Mouse (Mus musculus) midbrain, embryonic 14.5 days (tissue): Measurements from ENCODE around the gene Ptafr. TPM values are rescaled to one million over a fixed set of nuclear protein-coding genes. Genes with fewer than 3 reads are reported as not detected.

Experiments
- ATAC-seq: fragments of 200-750 bp; cut with Nextera tagmentation; 2 replicates; pipeline ENCODE4 v1.8.0; 2017; ENCODE audit warnings: moderate number of reproducible peaks, moderate library complexity; ENCODE audit not compliant: low FRiP score, low TSS enrichment
- DNase-seq: peaks from one replicate; pipeline ENCODE4 v3.0.0-alpha.2; 2015
- H3K27ac ChIP-seq: fragments of 300-500 bp; sonication (generic); replicated peaks from 2 replicates; pipeline ENCODE4 v1.5.1; 2014; ENCODE audit warnings: mild to moderate bottlenecking, low read depth, low read length, moderate library complexity
- H3K27me3 ChIP-seq: fragments of 300-500 bp; sonication (generic); 2 replicates; pipeline ENCODE4 v1.6.1; 2014; ENCODE audit warnings: low read length, control low read depth, mixed read lengths; ENCODE audit not compliant: control insufficient read depth, insufficient read depth
- H3K36me3 ChIP-seq: fragments of 300-500 bp; sonication (generic); 2 replicates; pipeline ENCODE4 v1.6.1; 2014; ENCODE audit warnings: low read length, control low read depth; ENCODE audit not compliant: control insufficient read depth, insufficient read depth
- H3K4me1 ChIP-seq: fragments of 300-500 bp; sonication (generic); 2 replicates; pipeline ENCODE4 v1.6.1; 2014; ENCODE audit warnings: mild to moderate bottlenecking, antibody characterized with exemption, low read length, control low read depth; ENCODE audit not compliant: control insufficient read depth, insufficient read depth
- H3K4me2 ChIP-seq: fragments of 300-500 bp; sonication (generic); 2 replicates; pipeline ENCODE4 v1.6.1; 2014; ENCODE audit warnings: mild to moderate bottlenecking, low read length, moderate library complexity
- H3K4me3 ChIP-seq: fragments of 300-500 bp; sonication (generic); replicated peaks from 2 replicates; pipeline ENCODE4 v1.5.1; 2014; ENCODE audit warnings: low read depth, low read length
- H3K9ac ChIP-seq: fragments of 300-500 bp; sonication (generic); replicated peaks from 2 replicates; pipeline ENCODE4 v1.6.1; 2014; ENCODE audit warnings: mild to moderate bottlenecking, low read length, moderate library complexity
- H3K9me3 ChIP-seq: fragments of 300-500 bp; sonication (generic); 2 replicates; pipeline ENCODE4 v1.6.1; 2016; ENCODE audit warnings: low read length, control low read depth, mixed read lengths; ENCODE audit not compliant: control insufficient read depth
- WGBS: fragments of 180-500 bp; shearing (Covaris S2); extraction: QIAGEN DNeasy Blood & Tissue Kit; methylation state at CpG from one replicate; pipeline ENCODE4 v1.1.7; 2014; 5-methylcytosine and 5-hydroxymethylcytosine counted together
- polyA plus RNA-seq: library from polyadenylated mRNA; unstranded; fragments of >200 nt; fragmentation: Nextera tagmentation; extraction: Ambion mirVana; gene quantifications from 2 replicates; pipeline ENCODE4 v1.2.1, GENCODE M21; 2014

Ptafr gene
- 0.13 and 0.37 TPM in 2 replicates for polyA plus RNA-seq

- no peaks in the 10 kb centered on the region for H3K36me3 ChIP-seq
- no peaks in the 10 kb centered on the region for H3K4me1 ChIP-seq
- 58% methylated on average over 4 of the region's 4 CpGs for WGBS
- ATAC-seq (no peak), DNase-seq (no peak)
- H3K9me3 ChIP-seq = no peaks in the 10 kb centered on the region
- H3K9ac ChIP-seq = no peak within 1 kb of the TSS
- no peak within 1 kb of the TSS for H3K4me2 ChIP-seq
- H3K4me3 ChIP-seq = no peak within 1 kb of the TSS
- H3K27ac ChIP-seq = no peak within 1 kb of the TSS
- H3K27me3 ChIP-seq = no peaks in the 10 kb centered on the region
Observed at GRCm38 (mm10) chr4:132563965-132564364, at the start of gene Ptafr. Gene Ptafr, plus strand, starts transcription at chr4:132564067.

DNA sequence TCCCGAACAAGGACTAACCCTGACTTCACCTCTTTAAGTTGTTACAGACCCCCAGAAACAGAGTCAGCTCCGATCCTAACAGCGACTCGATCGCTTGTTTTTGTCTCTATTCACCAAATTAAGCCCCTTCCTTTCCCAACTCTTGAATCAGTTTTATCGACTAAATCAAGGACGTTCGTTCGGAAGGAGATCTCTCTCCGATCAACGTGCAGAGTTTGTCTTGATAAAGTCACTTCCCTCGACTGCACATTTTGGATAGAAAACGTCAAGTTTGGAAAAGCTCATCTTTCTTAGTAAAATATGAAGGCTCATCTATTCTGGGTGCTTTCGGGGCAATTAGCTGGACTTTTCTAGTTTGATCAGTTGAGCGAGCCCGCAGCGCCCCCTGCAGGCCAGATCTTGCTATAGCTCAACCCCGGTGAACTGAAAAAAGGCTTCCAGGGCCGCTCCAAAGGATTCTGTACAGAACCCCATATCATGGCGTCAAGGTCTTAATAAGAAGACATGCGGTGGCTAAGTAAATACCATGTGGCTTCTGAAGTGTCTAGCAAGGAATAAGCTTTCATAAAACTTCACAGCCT lies 49.2 kb upstream of the Ptafr start:
- Histone ChIP-seq H3K27me3 (peaks cover 5% of the 10 kb centered on the region; the same call in 1 of the 2 replicates), H3K9ac (no peak overlapping the region; the same call in 1 of the 2 replicates), H3K4me2 (peak overlapping the region; percentile 87), H3K9me3 (no peaks in the 10 kb centered on the region), H3K36me3 (no peaks in the 10 kb centered on the region), H3K27ac (peak overlapping the region; percentile 21; the same call in 1 of the 2 replicates), H3K4me3 (peak overlapping the region; percentile 30), H3K4me1 (0 out of 2 replicates have a peak, but pooled peaks cover 5% of the 10 kb centered on the region)
- 2% methylated on average over 21 of the region's 21 CpGs for WGBS
- ATAC-seq = no peak
- peak; percentile 90 for DNase-seq

DNA sequence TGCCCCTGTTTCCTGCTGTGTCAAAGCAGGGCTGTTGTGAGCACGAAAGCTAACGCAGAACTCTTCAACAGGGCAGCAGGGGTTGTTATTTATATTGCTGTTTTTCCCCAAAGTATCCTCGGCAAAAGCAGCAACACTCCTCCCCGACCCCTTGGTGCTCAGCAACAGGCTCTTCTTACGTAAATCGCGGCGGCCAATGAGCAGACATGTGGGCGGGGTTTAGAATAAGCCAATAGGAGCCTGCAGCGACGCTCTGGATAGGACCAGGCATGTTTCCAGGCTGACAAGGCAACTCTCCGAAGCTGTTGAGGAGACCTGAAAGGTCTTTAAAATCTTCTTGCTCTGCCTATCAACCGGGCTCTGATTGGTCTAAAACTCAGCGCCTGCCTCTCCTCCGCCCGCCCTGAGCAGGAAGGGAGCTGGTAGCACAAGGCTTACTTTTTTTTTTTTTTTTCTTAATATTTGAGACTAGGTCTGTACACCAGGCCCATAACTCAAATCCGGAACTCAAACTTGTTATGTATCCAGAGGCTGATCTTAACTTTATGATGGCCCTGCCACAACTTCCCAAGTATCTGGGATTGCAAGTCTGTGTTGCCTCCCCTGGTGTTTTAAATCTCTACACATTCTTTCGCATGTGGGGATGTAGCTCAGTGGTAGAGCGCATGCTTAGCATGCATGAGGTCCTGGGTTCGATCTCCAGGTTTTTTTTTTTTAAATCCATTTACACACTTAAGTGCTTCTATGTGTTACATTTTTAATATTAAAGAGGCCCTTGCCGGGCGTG lies 48.3 kb upstream of the Ptafr start:
- H3K36me3 ChIP-seq = no peaks in the 10 kb centered on the region
- H3K27me3 ChIP-seq = peaks cover 5% of the 10 kb centered on the region; the same call in 1 of the 2 replicates
- H3K27ac ChIP-seq = peak overlapping the region; percentile 21
- peak overlapping the region; percentile 87 for H3K4me2 ChIP-seq
- ATAC-seq (peak; percentile 89), DNase-seq (peak; percentile 96)
- 0 out of 2 replicates have a peak, but pooled peaks cover 5% of the 10 kb centered on the region for H3K4me1 ChIP-seq
- peak overlapping the region; percentile 30 for H3K4me3 ChIP-seq
- no peaks in the 10 kb centered on the region for H3K9me3 ChIP-seq
- 19% methylated on average over 22 of the region's 22 CpGs for WGBS
- H3K9ac ChIP-seq = no peak overlapping the region; the same call in 1 of the 2 replicates

DNA sequence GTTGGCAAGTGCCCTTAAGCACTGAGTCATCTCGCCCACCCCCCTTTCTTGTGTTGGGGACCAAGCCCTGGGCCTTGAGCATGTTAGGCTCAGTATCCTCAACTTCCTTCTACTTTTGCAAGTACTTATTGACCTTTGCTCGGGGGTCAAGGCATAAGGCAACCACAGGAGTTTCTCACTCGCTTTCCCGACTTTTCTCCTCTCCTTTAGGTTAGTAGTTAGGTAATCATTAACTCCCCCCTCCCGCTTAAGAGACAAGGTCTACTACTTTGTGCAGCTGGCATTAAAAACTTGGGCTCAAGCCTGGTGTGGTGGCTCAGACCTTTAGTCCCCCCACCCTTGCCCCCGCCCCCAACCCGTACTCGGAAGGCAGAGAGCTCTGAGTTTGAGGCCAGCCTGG lies 45.8 kb upstream of the Ptafr start:
- DNase-seq = no peak
- no peak for ATAC-seq
- Histone ChIP-seq H3K4me1 (0 out of 2 replicates have a peak, but pooled peaks cover 5% of the 10 kb centered on the region), H3K9ac (no peak overlapping the region), H3K9me3 (no peaks in the 10 kb centered on the region), H3K27me3 (peaks cover 5% of the 10 kb centered on the region; the same call in 1 of the 2 replicates), H3K4me3 (no peak overlapping the region), H3K27ac (no peak overlapping the region), H3K36me3 (no peaks in the 10 kb centered on the region), H3K4me2 (no peak overlapping the region)
- 86% methylated on average over 8 of the region's 8 CpGs for WGBS

GRCm38 (mm10) chr4:132519188-132519587 lies 44.7 kb upstream of the Ptafr start:
- Histone ChIP-seq H3K9ac (no peak overlapping the region), H3K4me1 (0 out of 2 replicates have a peak, but pooled peaks cover 5% of the 10 kb centered on the region), H3K9me3 (no peaks in the 10 kb centered on the region), H3K27me3 (no peaks in the 10 kb centered on the region), H3K36me3 (no peaks in the 10 kb centered on the region), H3K4me2 (no peak overlapping the region), H3K4me3 (no peak overlapping the region), H3K27ac (no peak overlapping the region)
- ATAC-seq (no peak), DNase-seq (no peak)
- 93% methylated on average over 3 of the region's 3 CpGs for WGBS

GRCm38 (mm10) chr4:132524321-132524741 lies 39.5 kb upstream of the Ptafr start:
- DNase-seq (no peak), ATAC-seq (no peak)
- Histone ChIP-seq H3K9me3 (no peaks in the 10 kb centered on the region), H3K4me1 (no peaks in the 10 kb centered on the region), H3K4me3 (no peak overlapping the region), H3K4me2 (no peak overlapping the region), H3K36me3 (no peaks in the 10 kb centered on the region), H3K27ac (no peak overlapping the region), H3K27me3 (no peaks in the 10 kb centered on the region), H3K9ac (no peak overlapping the region)
- 4% methylated on average over 11 of the region's 11 CpGs for WGBS

- no peak for DNase-seq
- no peak overlapping the region for H3K9ac ChIP-seq
- H3K9me3 ChIP-seq = no peaks in the 10 kb centered on the region
- no peak overlapping the region for H3K27ac ChIP-seq
- no peak overlapping the region for H3K4me2 ChIP-seq
- H3K4me3 ChIP-seq = no peak overlapping the region
- no peak for ATAC-seq
- H3K27me3 ChIP-seq = no peaks in the 10 kb centered on the region
- peaks cover 4% of the 10 kb centered on the region; the same call in 1 of the 2 replicates for H3K36me3 ChIP-seq
- H3K4me1 ChIP-seq = no peaks in the 10 kb centered on the region
- 43% methylated on average over 6 of the region's 6 CpGs for WGBS
Observed at GRCm38 (mm10) chr4:132524808-132525207, 39.1 kb upstream of the Ptafr start.

DNA sequence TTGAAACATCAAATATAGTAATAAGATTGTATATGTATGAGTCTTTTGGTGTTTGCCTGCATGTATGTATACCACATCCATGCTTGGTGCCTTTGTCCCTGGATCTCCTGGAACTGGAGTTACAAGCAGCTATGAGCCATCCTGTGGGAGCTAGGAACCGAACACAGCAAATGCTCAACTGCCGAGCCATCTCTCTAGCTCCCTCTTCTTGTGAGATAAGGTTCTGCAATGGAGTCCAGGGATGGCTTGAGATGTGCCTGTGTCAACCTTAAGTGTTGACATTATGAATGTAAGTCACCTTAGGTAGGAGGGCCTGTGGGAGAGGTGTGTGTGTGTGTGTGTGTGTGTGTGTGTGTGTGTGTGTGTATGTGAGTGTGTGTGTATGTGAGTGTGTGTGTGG lies 37.2 kb upstream of the Ptafr start:
- WGBS = 55% methylated on average over 2 of the region's 2 CpGs
- no peaks in the 10 kb centered on the region for H3K27me3 ChIP-seq
- H3K36me3 ChIP-seq = peaks cover 17% of the 10 kb centered on the region
- no peak overlapping the region for H3K4me3 ChIP-seq
- ATAC-seq = no peak
- H3K4me2 ChIP-seq = no peak overlapping the region
- H3K4me1 ChIP-seq = peaks cover 3% of the 10 kb centered on the region
- H3K9ac ChIP-seq = no peak overlapping the region
- DNase-seq = no peak
- H3K27ac ChIP-seq = no peak overlapping the region
- H3K9me3 ChIP-seq = no peaks in the 10 kb centered on the region
